Mouse (Mus musculus): Measurements from ENCODE around the gene Cela2a. TPM values are rescaled to one million over a fixed set of nuclear protein-coding genes. Genes with fewer than 3 reads are reported as not detected.
"Not testable (repeated sequence)": the region's sequence is repeated elsewhere in the genome, so short reads cannot be mapped to it uniquely, and the experiment has no call there.

Gene Cela2a
- polyA plus RNA-seq, 2 experiments from 2014 or later = not detected

GRCm38 (mm10) chr4:141796356-141796755 lies 29.6 kb downstream of the Cela2a start:
- no peak for ATAC-seq

GRCm38 (mm10) chr4:141794152-141794535 lies 31.8 kb downstream of the Cela2a start:
- ATAC-seq = no peak

GRCm38 (mm10) chr4:141793282-141794151 lies 32.4 kb downstream of the Cela2a start, which contains the start of gene Casp9:
TSS of gene Casp9 (plus strand) at chr4:141793612.
- peak; percentile 74 for ATAC-seq

- no peak for ATAC-seq
Measured at GRCm38 (mm10) chr4:141792554-141793281, 33.2 kb downstream of the Cela2a start.

GRCm38 (mm10) chr4:141791951-141792350 lies 34.0 kb downstream of the Cela2a start:
- ATAC-seq = no peak

- no peak for ATAC-seq
Measured at GRCm38 (mm10) chr4:141791486-141791885, 34.5 kb downstream of the Cela2a start.

- peak; percentile 83 for ATAC-seq
Measured at GRCm38 (mm10) chr4:141790524-141790990, 35.4 kb downstream of the Cela2a start, which contains the start of gene Dnajc16. TSS of gene Dnajc16 (minus strand) at chr4:141790931.

GRCm38 (mm10) chr4:141789564-141790218 lies 36.3 kb downstream of the Cela2a start:
- ATAC-seq = no peak

GRCm38 (mm10) chr4:141787462-141787861 lies 38.5 kb downstream of the Cela2a start:
- ATAC-seq = no peak

- ATAC-seq = no peak
Measured at GRCm38 (mm10) chr4:141787046-141787445, 38.9 kb downstream of the Cela2a start.

GRCm38 (mm10) chr4:141786141-141786540 lies 39.8 kb downstream of the Cela2a start:
- ATAC-seq = no peak

GRCm38 (mm10) chr4:141784835-141785234 lies 41.1 kb downstream of the Cela2a start:
- no peak for ATAC-seq

GRCm38 (mm10) chr4:141781201-141781985 lies 44.6 kb downstream of the Cela2a start:
- ATAC-seq = no peak

- no peak for ATAC-seq
Measured at GRCm38 (mm10) chr4:141779828-141780227, 46.1 kb downstream of the Cela2a start.

GRCm38 (mm10) chr4:141773019-141773418 lies 52.9 kb downstream of the Cela2a start:
- ATAC-seq = not testable (repeated sequence)

GRCm38 (mm10) chr4:141771823-141772222 lies 54.1 kb downstream of the Cela2a start:
- no peak for ATAC-seq

- ATAC-seq = no peak
Measured at GRCm38 (mm10) chr4:141769501-141770160, 56.3 kb downstream of the Cela2a start.

GRCm38 (mm10) chr4:141767353-141768036 lies 58.5 kb downstream of the Cela2a start:
- no peak for ATAC-seq

GRCm38 (mm10) chr4:141766668-141767352 lies 59.1 kb downstream of the Cela2a start:
- ATAC-seq = no peak

- ATAC-seq = no peak
Measured at GRCm38 (mm10) chr4:141766316-141766667, 59.7 kb downstream of the Cela2a start.

Measured in CD4-positive, CD25-positive, alpha-beta regulatory T cell, adult 4 months (primary cell).